Mouse (Mus musculus) C2C12 (cell line): ENCODE data around the gene Kalrn.

Source experiments
- CTCF ChIP-seq: IDR thresholded peaks from one replicate; pipeline ENCODE4 v1.5.1; 2011; ENCODE audit not compliant: control insufficient read depth, insufficient read depth, insufficient read length
- USF1 ChIP-seq: IDR thresholded peaks from one replicate; pipeline ENCODE4 v1.6.1; 2011; ENCODE audit warnings: low read depth, mild to moderate bottlenecking, control low read depth, moderate library complexity

DNA sequence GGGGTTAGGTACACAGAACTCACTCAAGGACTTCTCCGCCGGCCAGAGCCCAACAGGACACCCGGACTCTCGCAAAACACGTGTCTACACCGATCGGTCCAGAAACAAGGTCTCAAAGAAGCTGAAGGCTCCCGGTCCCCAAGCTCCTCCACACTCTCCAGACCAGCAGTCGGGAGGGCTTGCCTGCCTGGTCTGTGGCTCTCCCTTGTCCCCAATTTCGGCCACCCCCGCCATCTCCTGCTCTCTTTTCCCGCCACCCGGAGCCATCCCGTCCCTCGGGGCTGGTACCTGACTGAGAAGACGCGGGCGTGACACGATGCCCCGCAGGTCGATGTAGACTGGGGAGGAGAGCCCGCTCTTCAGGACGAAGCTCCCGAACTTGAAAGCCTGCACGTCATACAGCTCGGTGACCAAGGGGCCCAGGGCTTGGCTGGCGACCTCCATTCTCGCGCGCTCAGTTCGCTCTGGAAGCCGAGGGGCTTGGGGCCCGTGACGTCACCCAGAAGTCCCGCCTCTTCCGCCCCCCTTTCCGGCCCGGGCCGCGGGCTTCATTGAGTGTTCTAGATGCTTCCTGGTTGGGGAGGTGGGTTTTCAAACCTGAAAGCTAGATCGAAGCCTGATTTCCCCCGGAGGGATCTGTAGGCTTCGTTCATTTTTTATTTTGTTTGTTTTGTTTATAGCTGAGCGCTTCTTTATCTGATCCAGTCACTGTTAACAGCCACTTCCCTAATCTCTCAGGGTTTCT is 606.6 kb downstream of the Kalrn start, which contains the start of gene Umps:
- TF ChIP-seq CTCF, result no peak
- TF ChIP-seq USF1, result no peak
